Mouse (Mus musculus) ovary, postnatal 14 days (tissue): ENCODE measurements around the gene Il9r.

Source experiments
- DNase-seq: peaks from one replicate; pipeline ENCODE4 v3.0.0; 2022; ENCODE audit warnings: low spot score

The Il9r gene

DNA sequence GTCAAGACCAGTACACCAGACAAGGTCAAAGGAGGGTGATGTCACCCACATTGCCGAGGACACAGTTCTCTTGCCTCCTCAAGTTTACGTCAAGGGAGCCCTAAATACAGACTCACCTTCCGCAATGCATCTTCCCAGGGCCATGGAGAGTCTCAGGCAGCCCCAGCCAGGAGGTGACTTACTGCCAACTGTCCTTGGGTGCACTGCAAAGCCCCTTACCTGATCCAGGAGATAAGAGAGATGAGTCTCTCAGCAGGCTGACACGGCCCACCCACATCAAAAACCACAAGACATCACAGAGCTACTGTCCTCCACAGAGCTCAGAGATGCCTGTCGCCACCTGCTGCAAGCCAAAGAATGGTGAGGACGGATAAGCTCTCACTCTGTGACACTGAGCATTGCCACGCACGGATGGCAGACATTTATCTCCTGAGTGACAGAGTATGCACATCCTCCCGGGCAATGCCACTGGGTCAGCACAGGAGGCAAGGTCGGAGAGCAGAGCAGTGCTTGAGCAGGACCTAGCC lies at the start of gene Il9r:
Gene Il9r (minus strand): TSS at position 205 of the 527 bp plus-strand sequence.
- DNase-seq, result no peak

DNA sequence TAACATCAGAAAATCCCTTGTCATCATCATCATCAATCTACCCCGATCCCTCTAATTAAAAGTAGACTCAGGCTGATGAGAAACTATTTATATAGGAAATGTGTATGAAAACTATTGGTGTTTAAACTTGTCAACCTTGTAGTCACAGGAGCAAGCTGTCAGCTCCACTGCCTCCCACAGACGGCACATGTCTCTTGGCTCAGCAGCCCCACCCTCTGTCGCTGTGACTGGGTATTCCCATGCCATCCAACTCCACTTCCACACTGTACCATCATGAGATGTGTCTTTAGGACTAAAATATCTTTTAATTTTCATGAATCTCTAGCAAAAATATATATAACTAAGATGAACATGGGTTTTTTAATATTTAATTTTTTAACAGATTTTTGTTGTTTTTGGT lies 48.3 kb upstream of the Il9r start:
- DNase-seq, result no peak

- no peak for DNase-seq
These were observed 47.0 kb upstream of the Il9r start for GRCm38 (mm10) chr11:32247068-32247467.

GRCm38 (mm10) chr11:32245614-32246013 lies 45.5 kb upstream of the Il9r start:
- no peak for DNase-seq

GRCm38 (mm10) chr11:32244617-32245016 lies 44.5 kb upstream of the Il9r start:
- DNase-seq, result no peak

DNA sequence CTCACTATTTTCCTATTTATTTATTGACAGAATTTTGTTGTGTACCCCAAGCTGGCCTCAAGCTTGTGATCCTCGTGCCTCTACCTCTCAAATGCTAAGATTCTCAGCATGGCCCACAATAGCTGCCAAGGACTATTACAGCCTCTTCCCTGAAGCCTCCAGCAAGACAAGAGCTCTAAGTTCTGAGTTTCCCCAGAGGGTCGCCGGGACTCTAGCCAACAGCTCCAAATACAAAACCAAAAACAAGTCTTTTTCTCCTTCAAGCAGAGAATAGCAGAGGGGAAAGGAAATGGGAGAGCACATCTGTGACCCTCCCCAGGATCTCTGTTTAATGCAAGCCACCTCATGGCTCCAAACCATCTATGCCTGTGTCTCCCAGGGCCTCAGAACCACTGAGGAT lies 44.0 kb upstream of the Il9r start:
- no peak for DNase-seq

DNA sequence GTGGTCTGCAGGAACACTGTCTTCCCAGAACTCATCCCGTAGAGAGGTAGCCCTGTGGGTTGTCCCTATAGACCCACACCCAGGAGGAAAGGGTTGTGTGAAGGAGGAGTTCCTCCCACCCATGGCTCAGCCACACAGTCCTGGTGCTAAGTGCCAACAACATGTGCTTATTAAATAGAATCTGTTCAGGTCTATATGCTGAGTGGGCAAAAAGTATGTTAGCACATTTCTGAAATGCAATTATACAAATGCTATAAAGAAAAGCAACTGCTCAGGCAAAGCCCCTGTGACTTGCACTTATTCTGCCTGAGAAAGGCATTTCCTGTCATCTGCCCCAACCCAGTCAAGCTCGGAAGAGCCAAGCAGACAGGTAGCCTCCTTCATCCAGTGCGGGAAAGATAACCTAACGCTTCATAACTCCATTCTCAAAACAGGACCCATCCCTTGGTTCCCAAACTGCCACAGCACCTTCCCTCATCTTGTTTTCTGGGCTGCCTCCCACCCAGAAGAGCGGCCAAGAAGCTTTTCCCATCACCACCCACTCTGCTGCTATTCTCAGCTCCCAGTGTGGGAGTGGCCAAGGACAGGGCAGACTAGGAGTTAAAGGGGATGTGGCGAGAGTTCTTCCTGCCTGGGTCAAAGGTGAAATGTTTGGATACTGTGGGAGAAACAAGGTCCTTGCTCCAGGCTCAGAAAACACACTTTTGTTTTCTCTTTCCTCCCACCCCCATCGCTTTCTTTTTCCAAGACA lies 43.3 kb upstream of the Il9r start:
- DNase-seq, result no peak

- DNase-seq, result no peak
These were observed 42.1 kb upstream of the Il9r start for GRCm38 (mm10) chr11:32242209-32242608.

DNA sequence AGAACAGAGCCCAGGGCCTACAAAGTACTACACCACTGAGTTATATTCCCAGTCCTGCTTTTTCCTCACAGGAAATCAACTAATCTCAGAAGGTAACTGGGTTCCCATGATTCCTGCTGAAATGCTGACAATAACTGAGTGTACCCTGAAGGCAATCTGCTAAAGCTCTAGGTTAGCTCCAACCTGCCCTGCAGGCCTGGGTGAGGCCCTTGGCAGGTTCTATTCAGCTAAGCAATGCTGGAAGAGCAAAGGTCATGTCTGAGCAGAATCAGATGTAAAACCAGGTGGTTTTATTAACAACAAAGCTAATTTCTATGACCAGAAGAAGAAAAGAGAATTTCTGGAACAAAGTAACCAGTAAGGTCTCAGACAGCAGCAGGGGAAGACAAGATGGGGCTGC lies 41.3 kb upstream of the Il9r start:
- DNase-seq, result no peak

- DNase-seq, result peak; percentile 64
These were observed 38.2 kb upstream of the Il9r start for GRCm38 (mm10) chr11:32238093-32238860.

- no peak for DNase-seq
These were observed 37.3 kb upstream of the Il9r start for GRCm38 (mm10) chr11:32237411-32237795.

DNA sequence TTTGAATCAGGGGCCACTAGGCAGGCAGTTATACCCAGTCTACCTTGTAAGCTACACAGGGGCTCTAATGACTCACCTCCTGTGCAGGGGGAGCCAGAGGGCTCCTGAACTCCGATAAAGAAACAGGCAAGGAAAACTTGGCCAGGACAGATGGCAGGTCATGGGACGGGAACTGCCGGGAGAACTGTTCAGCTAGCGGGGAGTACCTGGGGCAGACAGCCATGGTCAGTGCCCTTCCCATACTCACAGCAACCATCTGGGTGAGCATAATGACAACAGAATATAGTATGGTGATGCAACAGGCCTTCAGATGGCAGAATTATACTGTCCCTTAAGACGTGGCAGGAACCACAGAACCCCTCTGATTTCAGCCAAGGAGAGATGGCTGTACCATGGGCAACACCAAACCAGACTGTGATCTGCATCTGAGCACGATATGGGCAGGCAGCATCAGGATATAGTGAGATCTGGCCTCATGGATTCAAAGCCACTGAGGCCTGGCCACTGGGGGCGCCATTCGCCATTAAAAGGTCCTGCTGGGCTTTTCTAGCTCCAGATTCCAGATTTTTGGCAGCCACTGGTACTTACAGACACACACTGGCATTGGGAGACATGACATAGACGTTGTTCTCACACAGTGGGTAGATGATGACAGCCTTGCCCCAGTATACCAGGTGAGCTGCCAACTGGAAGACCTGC lies 36.8 kb upstream of the Il9r start:
- DNase-seq, result peak; percentile 60

GRCm38 (mm10) chr11:32236132-32236531 lies 36.1 kb upstream of the Il9r start:
- DNase-seq, result no peak

GRCm38 (mm10) chr11:32235646-32236045 lies 35.6 kb upstream of the Il9r start:
- DNase-seq, result peak; percentile 70

GRCm38 (mm10) chr11:32234816-32235485 lies 34.9 kb upstream of the Il9r start:
- DNase-seq, result no peak

DNA sequence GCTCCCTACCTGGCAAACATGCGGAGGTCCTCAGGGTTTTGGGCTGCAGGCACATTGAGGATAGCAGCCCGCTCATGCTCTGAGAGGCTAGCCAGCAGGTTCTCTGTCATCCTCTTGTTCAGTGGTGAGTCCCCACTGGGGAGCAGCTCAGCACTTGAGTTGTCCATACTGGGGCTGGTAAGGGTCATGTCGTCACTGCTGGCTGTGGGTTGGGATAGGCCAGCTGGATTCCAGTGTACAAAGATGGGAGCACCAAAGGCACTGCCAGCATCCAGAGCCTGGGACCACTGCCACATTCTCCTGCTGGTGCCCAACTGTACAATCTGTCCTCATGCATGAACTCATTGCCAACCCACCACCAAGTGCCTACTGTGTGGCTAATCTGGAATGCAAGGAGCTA lies 33.8 kb upstream of the Il9r start:
- no peak for DNase-seq

DNA sequence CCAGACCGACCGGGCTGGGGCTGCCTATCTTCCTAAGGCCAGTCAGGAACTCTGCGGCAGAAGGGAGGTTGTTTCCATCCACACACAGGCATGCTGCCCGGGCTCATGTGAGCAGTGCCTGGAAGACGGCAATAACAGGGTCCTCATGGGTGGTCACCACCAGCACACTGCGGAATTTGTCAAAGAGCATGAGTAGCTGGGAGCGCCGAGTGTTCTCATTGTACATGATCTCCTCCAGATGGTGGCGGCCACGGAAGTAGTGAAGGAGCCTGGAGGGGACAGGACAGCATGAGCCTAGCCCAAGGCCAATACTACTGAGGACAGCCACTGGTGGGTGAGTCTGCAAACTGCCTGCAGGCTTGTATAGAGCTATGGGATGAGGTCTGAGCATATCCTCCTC lies 32.8 kb upstream of the Il9r start:
- no peak for DNase-seq

- DNase-seq, result no peak
These were observed 31.0 kb upstream of the Il9r start for GRCm38 (mm10) chr11:32231125-32231524.

DNA sequence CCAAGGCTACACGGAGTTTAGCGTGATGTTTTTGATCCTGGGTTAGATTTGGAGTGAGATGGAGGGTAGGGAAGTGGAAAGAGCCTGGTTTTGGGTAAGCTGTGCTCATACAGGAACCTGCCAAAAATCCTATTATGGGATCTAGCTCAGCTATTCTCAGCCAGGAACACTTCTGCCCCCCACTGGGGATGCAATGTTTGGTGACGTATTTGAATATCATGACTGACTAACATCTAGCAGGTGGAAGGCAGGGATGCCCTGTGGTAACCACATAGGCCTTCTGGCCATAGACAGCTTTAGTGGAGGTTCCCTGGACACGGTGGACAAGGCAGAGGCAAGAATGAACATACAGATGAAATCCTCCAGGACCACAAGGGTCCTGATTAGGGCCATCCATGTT lies 30.1 kb upstream of the Il9r start:
- DNase-seq, result no peak

DNA sequence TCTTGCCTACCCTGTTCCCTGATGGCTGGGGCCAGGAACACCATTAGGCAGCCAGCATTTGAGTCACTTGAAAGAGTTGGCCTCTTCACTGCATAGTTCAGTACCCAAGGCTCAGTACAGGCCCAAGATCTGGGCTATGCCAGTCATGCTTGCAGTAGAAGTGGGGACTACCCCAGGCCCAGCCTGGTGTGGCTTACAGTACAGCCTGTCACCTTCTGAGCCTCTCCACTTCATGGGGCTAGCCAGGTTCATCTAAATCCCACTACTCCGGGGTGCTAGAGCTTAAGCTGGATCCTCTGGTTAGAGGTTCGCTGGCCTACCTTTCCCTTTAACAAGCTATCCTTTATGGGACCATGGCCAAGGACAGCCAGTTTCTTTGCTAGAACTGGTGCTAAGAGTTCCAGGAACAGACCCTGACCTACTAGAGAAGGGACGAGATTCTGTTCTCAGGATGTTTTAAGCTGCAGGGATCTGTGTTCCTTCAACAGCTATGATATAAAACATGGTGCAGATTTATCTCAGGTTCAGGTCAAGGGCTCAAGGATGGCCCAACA lies 28.3 kb upstream of the Il9r start:
- no peak for DNase-seq

GRCm38 (mm10) chr11:32227555-32227954 lies 27.5 kb upstream of the Il9r start:
- no peak for DNase-seq

DNA sequence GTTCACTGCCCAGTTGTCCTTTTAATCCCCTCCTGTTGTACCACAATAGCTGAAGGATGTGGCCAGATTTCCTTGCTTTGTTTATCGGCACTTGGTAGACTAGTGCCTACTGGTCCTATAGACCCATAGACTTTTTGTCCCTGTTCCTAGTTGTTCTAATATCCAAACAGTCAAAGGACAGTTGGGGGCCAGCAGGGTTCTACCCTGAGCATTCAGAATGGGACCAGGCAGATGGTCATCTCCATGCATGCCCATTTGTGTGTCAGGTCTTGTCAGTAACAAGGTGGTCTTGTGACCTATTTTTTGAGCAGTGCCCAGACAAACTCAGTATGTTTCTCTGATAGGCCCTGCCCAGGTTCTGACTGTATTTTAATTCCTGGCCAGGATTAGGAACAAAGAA lies 27.0 kb upstream of the Il9r start:
- no peak for DNase-seq
